Mouse (Mus musculus): ENCODE results near the gene Pawr.

Gene Pawr

GRCm38 (mm10) chr10:108356601-108357187 is 24.8 kb downstream of the Pawr start:
- no peak for DNase-seq (ENCODE audit: low spot score)

- DNase-seq (ENCODE audit: low spot score), result no peak
Observed at GRCm38 (mm10) chr10:108359974-108360373, 28.1 kb downstream of the Pawr start.

- DNase-seq (ENCODE audit: low spot score), result no peak
Observed at GRCm38 (mm10) chr10:108360801-108361200, 28.9 kb downstream of the Pawr start.

- no peak for DNase-seq (ENCODE audit: low spot score)
Observed at GRCm38 (mm10) chr10:108361419-108362155, 29.7 kb downstream of the Pawr start.

- no peak for DNase-seq (ENCODE audit: low spot score)
Observed at GRCm38 (mm10) chr10:108363932-108364331, 32.0 kb downstream of the Pawr start.

GRCm38 (mm10) chr10:108364946-108365719 is 33.2 kb downstream of the Pawr start:
- DNase-seq (ENCODE audit: low spot score), result no peak

GRCm38 (mm10) chr10:108366251-108366650 is 34.3 kb downstream of the Pawr start:
- no peak for DNase-seq (ENCODE audit: low spot score)

- DNase-seq (ENCODE audit: low spot score), result no peak
Observed at GRCm38 (mm10) chr10:108368358-108368757, 36.4 kb downstream of the Pawr start.

- no peak for DNase-seq (ENCODE audit: low spot score)
Observed at GRCm38 (mm10) chr10:108372258-108372657, 40.3 kb downstream of the Pawr start.

- DNase-seq (ENCODE audit: low spot score), result no peak
Observed at GRCm38 (mm10) chr10:108372858-108373257, 40.9 kb downstream of the Pawr start.

- no peak for DNase-seq (ENCODE audit: low spot score)
Observed at GRCm38 (mm10) chr10:108375796-108376195, 43.9 kb downstream of the Pawr start.

- no peak for DNase-seq (ENCODE audit: low spot score)
Observed at GRCm38 (mm10) chr10:108376366-108376765, 44.4 kb downstream of the Pawr start.

- no peak for DNase-seq (ENCODE audit: low spot score)
Observed at GRCm38 (mm10) chr10:108377369-108377768, 45.4 kb downstream of the Pawr start.

GRCm38 (mm10) chr10:108378062-108378461 is 46.1 kb downstream of the Pawr start:
- DNase-seq (ENCODE audit: low spot score), result no peak

GRCm38 (mm10) chr10:108378479-108378878 is 46.6 kb downstream of the Pawr start:
- DNase-seq (ENCODE audit: low spot score), result no peak

GRCm38 (mm10) chr10:108380715-108381114 is 48.8 kb downstream of the Pawr start:
- DNase-seq (ENCODE audit: low spot score), result no peak

- no peak for DNase-seq (ENCODE audit: low spot score)
Observed at GRCm38 (mm10) chr10:108384153-108384769, 52.3 kb downstream of the Pawr start.

- DNase-seq (ENCODE audit: low spot score), result no peak
Observed at GRCm38 (mm10) chr10:108385480-108385955, 53.6 kb downstream of the Pawr start.

GRCm38 (mm10) chr10:108388410-108388915 is 56.5 kb downstream of the Pawr start:
- DNase-seq (ENCODE audit: low spot score), result no peak

GRCm38 (mm10) chr10:108389178-108389926 is 57.4 kb downstream of the Pawr start:
- no peak for DNase-seq (ENCODE audit: low spot score)

GRCm38 (mm10) chr10:108389927-108390287 is 58.0 kb downstream of the Pawr start:
- DNase-seq (ENCODE audit: low spot score), result no peak

Measured in T-cell, adult 2 months (primary cell).